Mouse (Mus musculus) olfactory bulb, adult 2 months (tissue): ENCODE measurements around the gene Kif11.

Source experiments
- CTCF ChIP-seq: fragments of 200-500 bp; IDR thresholded peaks from 2 replicates; pipeline ENCODE4 v1.5.1; 2012; ENCODE audit warnings: low read depth, mild to moderate bottlenecking, low read length, moderate library complexity; ENCODE audit not compliant: insufficient read depth
- POLR2A ChIP-seq: fragments of 200-500 bp; IDR thresholded peaks from 2 replicates; pipeline ENCODE4 v1.6.1; 2012; ENCODE audit warnings: mild to moderate bottlenecking, low read depth, low read length, moderate library complexity; ENCODE audit not compliant: insufficient read depth

DNA sequence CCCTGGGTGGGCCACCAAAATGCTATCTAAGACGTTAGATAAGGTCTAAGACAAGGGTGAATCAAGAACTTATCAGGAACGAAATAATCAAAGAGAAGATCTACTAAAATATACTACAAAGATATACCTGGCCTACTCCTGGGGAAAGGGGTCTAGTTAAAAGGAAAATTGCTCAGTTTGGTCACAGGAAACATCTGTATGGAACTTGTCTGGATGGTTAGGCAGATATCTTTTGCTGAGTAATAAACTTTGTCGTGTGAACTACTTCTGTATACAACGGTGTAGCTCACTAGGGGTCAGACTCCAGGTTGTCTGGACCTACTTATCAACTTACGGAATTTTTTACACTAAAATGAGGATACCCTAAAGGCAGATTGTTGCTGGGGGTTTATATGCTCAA is 16.2 kb upstream of the Kif11 start:
- TF ChIP-seq CTCF (no peak), POLR2A (no peak)
